Mouse (Mus musculus): ENCODE results near the gene Pdlim4.
A peak's percentile ranks its signal among the peaks of the same experiment; 100 is the strongest.

Pdlim4 gene

DNA sequence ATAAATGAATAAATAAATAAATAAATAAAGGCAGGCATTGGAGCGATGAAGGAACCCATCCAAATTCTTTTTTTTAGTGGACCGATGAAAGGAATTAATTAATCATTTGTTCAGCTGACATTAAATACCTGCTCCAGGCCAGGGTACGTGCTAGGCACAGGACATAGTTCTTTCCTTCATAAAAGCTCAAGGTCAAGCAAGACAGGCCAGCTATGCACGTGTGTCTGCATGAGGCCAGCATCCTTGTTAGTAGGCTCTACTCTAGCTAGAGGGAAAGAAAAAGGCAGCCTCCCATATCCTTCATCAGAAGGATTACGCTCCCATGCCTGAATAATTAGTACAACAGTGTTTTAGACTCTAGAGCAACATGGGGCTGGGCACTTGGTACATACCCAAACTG, 55.9 kb downstream of the Pdlim4 start:
- peak in 1 of 2 experiments; percentile 4 for DNase-seq

DNA sequence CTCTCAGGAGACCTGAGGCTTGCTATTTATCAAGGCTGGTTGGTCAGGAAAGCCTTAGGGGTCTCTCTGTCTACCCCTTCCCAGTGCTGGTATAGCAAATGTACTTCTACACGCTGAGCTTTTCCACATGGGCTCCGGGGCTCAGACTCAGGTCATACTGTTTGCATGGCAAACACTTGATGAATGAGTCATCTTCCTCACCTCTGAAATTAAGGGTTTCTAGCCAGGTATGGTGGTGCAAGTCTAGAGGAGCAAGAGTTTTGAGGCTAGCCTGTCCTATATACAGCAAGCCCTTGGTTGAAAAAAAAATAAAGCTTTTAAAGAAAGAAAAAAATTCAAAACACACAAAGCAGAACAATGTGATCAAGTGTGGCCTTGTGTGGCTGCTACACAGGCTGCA, 57.6 kb downstream of the Pdlim4 start:
- DNase-seq, result no peak

DNA sequence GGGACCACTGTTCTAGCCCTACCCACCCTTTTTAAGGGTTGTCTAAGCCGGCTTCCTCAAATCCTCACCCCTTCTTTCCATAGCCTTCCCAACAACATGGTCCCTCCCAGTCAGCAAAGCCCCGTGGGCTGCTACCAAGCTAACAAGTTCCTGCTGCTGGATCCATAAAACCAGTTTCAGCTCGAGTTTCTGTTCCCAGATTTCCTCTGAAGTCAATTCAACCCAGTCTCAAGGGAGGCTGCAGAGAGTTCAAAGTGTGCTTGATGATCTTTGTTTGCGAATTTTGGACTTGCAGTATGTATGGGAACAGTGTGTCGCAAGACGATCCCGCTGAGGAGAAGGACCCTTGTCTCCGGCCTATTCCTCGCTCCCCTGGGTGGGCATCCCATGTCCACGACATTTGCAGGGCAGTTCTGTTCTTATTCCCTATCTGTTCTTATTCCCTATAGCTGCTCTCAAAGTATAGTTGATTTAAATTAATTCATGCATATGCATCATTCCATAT, 60.3 kb downstream of the Pdlim4 start:
- peak in 1 of 2 experiments; percentile 36 for DNase-seq

DNA sequence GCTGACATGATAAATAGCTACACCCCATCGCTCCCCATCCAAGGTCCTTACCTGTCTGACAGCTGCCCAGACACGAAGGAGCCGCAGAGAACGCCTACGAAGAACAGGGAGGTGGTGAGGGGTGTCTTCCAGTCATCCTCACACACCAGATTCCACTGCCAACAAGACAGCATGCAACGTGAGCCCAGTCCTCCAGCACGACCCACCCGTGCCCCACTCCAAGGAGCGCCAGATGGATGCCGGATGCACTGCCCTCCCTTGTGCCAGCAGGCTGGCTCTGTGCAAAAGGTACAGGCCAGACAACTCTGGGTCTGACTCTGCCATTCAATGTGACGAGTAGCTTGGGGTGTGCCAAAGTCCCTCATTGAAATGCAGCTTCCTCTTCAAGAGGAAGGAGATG, 61.1 kb downstream of the Pdlim4 start:
- DNase-seq, result peak; percentile 91 to 92

DNA sequence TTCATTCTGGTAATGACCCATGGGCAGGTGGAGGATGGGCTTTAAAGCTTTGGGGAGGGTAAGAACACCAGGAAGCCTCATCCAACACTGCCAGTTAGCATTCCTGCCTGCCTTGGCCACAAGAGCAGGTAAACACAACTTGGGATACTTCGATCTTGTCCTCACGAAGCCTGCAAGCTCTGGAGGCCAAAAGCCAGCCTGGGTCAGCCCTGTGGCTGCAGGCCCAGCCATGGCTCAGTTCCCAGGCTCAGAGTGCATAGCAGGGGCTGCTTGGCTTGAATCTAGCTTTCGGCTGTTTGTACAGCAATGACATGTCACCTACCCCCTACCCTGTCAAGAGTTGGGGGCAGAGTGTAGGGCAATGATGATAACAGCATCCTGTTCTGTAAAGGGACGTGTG, 61.9 kb downstream of the Pdlim4 start:
- DNase-seq, result peak; percentile 86 to 88

DNA sequence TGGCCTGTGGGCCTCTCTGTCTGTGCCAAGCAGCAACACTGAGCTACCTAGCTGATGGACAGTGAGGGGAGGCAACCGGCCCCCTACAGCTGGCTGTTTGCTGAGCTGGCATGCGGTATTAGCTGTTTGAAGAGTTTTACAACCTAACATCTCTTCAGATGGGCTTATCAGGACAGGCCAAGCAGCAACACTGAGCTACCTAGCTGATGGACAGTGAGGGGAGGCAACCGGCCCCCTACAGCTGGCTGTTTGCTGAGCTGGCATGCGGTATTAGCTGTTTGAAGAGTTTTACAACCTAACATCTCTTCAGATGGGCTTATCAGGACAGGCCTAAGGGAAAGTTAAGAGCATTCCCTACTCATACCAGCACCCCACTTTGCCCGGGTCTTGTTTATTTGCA, 62.5 kb downstream of the Pdlim4 start:
- peak in 1 of 2 experiments; percentile 21 for DNase-seq
